Mouse (Mus musculus): ENCODE results near the gene Plcb1.

Gene Plcb1

DNA sequence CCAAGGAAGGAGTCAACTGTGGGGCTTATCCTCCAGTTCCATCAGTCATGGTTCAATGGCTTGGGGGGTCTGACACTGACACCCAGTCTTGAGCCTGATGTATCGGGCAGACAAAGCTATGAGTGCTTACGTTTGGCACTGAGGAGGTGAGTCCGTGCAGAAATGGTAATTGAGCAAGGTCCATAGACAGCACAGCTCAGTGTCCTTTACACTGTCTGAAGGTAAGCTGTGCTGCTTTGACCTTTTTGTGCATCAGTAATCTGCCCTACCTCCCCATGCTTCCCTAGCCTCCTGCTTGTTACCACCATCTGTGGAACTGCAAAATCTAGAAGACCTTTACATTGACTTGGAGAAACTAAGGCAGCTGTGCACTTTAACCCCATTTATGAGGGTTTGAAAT lies 127.7 kb downstream of the Plcb1 start:
- no peak for DNase-seq (ENCODE audit: low spot score)

DNA sequence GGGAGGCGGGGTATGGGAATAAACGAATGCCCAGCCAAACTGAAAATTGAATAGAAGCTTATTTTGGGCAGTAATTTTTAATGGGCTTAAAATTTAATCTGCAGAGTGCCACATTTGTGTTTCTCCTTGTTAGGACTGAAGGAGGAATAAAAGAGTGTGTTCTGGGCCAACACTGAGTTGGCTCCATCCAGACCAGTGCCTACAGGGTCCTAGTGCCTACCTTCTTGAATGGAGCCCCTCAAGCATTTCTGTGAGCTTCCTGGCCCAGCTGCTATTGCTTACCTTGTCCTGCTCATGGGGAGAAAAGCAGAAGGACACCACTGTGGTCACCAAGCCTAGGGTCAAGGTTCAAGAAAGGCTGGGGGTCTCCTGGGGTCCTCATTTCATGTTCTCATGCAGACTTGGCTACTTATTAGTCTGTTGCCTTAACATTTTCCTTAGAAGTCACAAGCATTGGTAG lies 128.3 kb downstream of the Plcb1 start:
- DNase-seq (ENCODE audit: low spot score) = no peak

DNA sequence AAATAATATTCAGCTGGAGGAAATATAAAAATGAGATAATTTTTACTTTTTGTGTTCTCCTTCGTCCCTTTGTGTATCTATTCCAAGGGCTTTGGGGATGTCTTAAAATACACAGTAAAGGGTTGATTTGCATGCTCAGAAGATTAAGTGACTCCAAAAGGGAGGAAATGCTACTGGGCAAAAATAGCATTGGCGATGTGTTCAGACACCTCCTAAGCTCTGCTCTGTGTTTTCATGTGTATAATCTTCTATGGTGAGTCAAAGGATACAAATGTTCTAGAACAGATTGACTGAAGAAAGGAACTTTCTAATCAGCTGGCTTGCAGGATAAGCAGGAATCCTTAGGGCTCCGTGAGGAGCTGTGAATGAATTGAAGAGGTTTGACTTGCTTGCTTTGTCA lies 129.2 kb downstream of the Plcb1 start:
- no peak for DNase-seq (ENCODE audit: low spot score)

DNA sequence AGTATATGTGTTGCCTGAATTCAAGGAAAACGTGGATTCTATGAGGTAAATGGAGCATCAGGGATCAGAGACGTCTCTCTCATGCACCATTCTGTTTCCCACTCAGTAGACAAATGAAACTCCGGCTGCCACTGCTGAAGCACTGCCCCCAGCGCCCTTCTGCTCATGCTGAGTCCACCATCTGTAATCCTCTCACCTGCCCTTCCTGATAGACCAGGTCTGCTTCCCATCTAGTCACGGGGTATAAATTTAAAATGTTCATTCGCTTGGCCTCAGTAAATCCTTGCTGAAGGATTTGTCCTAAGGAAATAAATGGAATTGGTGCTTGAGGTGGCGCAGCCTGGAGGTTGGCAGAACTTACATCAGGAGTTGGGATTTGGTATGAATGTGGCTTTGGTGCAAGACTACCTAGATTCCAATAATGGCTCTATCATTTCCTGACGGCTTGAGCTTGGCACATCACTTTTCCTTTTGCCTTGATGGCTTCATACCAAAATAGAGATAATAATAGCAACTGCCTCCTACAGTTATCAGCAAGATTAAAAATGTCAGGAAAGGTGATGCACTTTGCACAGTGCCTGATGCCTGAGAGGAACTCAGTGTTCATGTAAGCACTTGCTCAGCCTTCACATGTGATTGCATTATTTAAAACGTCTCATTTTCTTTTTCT lies 134.9 kb downstream of the Plcb1 start:
- no peak for DNase-seq (ENCODE audit: low spot score)

DNA sequence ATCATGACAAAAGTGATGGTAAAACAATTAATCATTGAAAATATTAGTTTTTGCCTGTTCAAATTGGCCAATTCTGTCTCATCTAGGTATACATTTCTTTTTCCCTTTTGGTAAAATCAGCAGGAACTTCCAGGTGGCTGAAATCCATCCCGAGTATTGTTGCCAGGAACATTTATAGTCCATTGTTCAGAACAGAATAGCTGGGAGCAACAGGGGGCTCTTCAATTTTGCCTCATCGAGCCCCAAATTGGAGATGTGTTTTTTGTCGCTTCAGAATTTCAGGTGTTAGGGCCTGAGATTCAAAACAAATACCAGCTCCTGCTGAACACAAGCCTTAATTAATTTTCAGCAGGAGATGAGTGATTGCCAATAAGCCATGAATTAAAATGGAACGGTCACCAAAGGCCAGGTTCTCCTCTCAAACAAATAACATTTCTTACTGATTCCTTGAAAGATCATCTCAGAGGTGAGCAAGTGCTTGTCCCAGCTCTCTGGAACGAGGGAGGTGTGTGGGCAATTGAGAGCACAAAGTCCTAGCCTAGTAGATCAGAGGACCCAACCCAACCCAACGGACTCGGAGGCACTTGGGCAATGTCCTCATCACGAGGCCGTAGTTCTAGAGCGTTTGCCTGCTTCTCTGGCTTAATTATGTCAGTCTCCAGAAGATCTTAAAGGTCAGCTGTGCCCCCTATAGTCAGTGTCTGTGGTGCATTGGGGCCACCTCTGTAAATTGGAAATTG lies 136.9 kb downstream of the Plcb1 start:
- no peak for DNase-seq (ENCODE audit: low spot score)

DNA sequence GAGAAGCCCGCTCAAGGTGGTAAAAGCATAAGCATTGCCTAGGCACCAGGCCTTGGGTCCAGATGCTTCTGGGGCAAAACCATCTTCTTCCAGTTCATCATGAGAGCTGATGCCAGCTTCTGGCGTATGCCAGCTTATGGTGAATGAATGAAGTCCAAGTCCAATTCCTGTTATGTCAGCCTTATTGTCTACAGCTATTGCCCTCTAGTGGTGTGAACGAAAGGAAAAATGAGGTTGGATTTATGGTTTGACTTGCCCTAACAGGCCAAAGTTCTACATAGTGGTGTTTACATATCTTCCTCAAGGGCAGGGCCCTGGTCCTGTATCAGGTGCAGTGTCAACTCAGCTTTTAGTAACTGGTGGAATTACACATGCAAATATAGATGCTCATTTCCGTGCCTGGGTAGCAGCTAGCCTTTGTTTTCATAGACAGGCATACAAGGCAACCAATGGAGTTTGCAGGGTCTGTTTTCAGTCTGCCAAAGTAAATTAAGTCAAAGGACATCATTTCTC lies 138.3 kb downstream of the Plcb1 start:
- DNase-seq (ENCODE audit: low spot score) = no peak

DNA sequence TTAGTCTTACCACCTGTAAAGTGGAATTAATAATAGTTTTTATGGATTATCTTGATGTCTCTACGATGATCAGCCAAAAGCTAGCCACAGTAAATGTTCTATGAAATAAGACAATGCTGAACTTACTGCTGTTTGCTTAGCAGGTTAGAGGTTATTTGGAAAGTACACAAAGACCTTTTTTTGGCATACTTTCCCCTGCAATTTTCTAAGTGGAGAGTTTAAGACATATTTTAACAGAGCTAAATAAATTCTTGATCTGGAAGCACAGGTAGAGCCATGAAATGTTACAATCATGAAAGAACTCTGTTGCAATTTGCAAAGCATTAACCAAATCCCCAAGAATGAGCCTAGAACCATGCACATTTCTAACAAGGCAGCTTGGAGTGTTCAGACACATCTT lies 140.4 kb downstream of the Plcb1 start:
- no peak for DNase-seq (ENCODE audit: low spot score)

DNA sequence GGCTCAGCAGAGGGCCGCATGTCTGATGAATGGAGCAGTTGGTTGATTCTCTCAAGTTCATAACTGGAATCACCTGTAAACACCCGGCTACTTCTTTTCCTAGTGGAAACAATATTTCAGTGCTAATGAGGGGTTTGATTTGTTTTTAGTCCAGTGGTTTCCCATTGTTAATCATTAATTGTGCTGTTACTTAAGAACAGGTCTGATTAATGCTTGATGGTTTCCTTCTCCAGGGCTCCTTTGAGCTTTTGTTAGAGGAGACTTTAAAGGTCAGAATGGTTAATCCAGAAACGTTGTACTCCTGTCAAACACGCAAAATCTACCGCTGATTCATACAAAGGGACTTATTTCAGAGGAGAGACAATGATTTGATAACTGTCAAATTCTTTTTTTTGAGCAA lies 141.2 kb downstream of the Plcb1 start:
- DNase-seq (ENCODE audit: low spot score) = no peak

DNA sequence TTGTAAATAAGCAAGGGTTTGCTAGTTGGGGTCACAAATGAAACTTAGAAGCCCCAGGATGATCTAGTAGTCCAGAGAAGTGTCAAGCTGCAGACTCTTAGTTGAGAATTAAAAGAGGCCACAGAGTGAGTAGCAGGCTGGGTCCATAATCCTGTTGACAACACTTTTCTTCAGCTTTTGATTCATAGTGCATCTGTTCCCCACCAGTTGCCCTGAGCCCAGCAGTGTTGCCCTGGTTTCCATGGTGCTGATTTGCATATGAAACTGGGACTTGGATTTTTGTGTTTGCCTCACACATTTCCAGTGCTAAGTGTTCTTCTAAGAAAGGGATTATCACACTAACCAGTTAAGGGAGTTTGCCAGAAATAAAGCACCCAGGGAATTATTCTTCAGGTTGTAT lies 143.6 kb downstream of the Plcb1 start:
- DNase-seq (ENCODE audit: low spot score) = no peak

DNA sequence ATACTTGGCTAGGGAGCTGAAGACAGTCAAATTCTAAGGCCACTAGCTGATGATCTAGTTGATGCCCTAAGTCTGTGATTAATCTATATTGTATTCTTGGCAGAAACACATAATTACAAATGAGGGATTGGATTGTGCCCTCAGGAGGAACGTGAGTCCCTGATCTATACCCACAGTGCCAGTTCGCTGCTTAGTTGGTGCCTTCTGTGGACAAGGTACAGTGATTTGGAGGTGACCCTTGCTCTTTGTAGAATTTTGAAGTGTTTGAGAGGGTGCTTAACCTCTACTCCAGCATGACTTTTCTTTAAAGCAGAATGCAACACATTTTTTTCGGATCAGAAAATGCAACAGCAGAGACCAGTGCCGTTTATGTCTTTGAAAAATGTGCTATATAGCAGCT lies 145.1 kb downstream of the Plcb1 start:
- DNase-seq (ENCODE audit: low spot score) = no peak

DNA sequence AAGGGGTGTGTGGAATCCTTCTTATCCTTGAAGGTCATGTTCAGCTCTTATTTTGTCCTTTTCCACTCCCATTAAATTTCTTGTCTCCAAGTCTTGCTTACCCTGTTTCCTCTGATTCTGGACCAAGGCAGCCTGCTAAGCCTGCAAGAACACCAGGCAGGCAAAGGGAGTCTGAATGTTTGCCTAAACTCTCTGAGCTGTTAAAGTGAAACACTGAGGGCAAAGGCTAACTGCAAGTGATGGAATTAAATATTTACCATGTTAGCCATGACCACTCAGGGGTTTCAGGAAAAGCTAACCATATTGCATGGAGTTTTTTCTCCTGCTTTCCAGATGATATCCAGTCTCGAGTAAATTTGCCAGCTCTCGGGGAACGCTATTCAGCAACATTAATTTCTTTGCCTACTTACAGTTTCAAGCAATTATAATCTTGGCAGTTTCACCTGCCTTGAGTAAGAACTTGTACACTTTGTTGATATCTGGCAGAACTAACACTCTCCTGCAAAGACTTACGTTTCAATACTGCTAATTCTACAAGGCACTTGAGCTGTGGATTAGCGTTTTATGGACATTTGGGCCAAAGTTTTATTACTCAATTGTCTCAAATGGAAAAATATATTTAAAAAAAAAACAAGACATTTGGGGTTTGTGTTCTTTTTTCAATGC lies 146.0 kb downstream of the Plcb1 start:
- DNase-seq (ENCODE audit: low spot score) = no peak

DNA sequence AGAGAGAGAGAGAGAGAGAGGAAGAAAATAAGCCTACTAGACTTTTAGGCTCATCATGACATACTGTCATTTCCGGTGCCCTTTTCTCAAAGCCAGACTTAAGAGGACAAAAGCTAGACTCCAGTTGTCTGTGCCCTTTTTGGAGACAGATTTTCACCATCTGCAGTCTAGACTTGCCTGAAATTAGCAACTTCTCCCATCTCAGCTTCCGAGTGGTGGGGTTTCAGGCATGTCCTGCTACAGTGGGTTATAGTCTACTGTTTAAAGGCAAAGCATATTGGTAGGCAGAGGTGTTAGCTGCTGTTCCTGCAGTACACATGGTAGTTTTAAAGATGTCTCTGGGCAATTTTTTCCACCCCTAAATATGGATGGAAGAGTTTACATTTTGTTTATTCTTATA lies 149.6 kb downstream of the Plcb1 start:
- no peak for DNase-seq (ENCODE audit: low spot score)

DNA sequence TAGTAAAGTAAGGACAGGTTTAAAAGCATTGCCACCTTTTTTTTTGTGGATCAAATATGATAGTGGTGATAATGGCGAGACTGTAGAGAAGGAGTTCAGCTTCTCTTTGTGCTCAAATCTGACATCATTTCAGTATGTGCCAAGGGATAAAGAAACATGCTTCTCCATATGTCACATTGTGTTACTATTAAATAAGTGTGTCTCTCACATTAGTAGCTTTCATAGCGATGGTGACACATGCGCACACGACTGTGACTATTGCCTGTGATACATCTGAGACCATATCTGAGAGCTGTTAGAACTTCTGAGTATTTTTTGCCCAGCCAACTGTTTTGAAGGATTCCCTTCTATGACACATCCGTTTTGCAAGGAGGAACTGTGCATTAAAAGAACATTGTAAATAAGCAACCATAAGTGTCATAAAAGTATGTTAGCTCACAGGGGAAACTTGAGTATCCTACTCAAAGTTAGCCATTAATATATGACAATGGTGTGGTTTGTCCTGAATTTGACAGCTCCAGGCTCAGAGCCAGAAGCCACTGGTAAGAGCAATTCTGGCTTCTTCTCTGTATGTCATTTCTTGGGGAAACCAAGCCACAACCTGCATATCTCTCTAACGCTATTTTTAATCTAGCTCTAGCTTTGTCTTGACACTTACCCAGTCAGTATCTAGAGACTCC lies 150.2 kb downstream of the Plcb1 start:
- DNase-seq (ENCODE audit: low spot score) = no peak

DNA sequence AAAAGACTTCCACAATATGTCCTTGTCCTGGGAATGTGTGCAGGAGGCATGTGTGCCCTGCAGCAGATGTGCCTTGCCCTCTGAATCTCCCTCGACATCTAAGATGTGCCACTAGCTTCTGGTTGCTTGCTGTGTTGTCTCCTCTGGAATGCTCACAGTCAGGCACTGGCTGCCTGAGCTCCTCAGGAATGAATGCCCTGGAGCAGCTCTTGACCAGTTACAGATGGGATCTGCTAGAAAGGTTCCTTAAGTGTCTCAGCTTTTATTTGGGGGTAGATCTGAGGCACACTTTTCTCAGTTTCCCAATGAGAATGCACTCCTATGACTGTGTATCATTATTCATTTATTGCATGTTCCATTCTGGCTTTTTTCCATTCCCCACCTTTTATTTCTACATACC lies 151.8 kb downstream of the Plcb1 start:
- DNase-seq (ENCODE audit: low spot score) = no peak

DNA sequence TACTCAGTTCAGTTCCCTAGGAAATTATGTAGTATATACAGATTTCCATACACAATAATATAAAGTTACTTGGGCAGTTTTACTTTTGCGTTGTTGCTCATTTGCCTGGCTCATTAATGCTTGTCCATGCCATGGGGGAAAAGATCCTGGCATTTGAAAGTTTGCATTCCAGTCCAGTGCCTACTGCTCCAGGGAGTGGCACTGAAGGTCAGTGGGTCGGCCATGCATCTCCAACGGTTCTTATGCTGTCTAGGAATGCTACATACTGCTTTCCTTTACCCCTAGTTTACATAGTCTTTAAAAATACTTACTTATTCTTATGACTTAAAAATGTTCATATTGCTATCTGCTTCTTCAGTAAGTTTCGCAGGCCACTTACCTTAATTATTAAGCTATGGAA lies 156.2 kb downstream of the Plcb1 start:
- DNase-seq (ENCODE audit: low spot score) = no peak

DNA sequence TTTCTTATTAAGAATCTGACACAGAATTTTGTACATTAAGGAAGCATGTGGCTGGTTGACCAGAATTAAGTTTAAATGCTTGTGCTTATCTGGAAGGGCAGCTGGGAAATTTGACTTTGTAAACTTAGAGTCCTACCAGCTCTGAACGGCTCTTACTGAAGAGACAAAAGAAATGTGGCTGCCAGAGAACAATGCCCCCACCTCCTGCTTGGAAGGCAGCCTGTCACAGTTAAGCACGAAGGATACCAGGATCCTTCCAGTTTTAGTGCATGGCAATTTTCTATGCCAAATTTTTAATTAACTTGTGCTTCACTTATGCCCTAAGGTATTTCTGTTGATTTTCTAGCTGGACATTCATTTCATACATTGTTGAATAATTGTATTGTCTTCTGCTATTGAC lies 157.1 kb downstream of the Plcb1 start:
- no peak for DNase-seq (ENCODE audit: low spot score)

DNA sequence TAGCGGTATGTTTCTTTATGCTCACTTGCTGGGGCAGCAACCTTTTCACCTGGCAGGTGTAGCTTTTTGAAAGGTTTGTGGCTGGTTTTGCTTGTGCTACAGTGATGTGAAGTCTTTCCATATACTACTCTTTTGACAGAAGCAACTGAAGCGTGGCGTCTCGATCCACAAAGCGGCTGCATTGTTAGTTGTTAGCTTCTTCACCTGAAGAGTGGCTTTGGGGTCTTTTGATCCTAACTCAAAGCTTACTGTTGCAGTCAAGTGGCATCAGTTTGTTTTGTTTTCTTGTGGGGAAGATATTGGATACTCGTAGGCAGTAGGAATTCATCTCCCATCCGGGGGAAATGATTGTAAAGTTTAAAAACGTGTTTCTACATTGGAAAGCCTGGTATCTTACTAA lies 160.5 kb downstream of the Plcb1 start:
- no peak for DNase-seq (ENCODE audit: low spot score)

DNA sequence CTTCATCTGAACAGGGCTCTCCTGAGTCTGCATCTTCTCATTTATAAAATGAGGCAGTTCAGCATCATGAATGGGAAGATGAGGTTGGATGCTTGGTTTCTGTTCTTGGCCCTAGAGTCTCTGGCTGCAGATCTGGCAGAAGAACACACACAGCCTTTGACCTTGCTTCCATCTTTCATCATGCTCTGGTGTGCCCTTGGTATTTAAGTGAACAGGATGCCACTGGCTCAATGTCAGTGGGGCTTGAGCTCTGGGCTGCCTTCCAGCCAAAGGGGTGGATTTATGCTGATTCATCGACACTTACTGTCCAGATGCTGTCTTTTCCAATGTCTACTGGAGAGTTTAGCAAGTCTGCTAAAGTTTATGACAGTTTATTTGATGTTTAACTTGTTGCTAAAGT lies 161.0 kb downstream of the Plcb1 start:
- no peak for DNase-seq (ENCODE audit: low spot score)

DNA sequence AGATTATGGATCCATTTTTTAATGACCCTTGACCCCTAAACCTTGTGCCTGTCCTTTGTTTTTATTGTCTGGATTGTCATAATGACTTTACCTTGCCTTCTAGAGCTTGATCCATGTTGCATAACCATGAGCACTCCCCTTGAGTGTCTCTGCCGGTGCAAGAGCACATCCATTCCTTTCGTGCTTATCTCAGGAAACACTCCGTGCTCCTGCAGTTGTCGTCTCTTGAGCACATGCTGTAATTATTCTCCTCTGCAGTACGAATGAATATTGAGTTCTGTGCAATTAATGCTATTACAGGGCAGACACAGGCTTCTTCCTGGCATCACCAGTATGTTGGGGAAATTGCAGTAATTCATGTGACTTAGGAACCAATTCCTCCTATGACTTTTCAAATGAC lies 166.2 kb downstream of the Plcb1 start:
- DNase-seq (ENCODE audit: low spot score) = no peak

DNA sequence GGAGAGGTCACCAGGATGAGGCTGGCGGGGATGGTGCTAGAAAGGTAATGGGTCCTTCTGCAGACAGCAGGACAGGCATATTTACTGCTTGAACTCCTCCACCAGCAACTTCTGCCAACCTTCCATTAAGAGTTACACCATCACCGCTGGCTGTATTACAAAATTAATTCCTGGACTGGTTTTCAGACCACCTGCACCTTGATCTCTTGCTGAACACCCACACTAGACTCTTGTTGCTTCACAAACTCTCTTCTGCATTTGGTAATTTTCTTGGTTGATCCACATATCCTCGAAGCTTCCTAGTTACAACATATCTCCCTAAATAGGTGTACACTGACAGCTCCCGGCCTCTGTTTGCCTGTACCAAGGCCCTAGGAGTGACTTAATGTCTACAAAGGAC lies 170.6 kb downstream of the Plcb1 start:
- DNase-seq (ENCODE audit: low spot score) = no peak

DNA sequence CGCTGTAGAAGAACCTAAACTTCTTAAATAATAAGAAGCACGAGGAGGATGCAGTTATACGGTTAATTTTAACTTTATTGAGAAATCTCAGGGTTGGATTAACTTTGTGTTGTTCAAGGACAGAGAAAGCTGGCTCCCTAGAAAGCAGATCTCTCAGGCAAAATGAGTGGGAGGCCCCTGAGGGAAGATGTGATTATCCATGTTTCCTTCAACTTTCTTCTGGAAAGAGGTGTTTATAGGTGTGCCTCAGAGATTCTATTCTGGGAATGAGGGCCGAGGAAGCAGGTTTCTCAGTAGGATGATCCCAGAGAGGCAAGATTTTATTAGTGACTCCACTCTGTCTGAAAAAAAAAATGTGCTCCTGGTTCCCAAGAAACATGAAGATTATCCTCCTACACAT lies 180.3 kb downstream of the Plcb1 start:
- DNase-seq (ENCODE audit: low spot score) = no peak

DNA sequence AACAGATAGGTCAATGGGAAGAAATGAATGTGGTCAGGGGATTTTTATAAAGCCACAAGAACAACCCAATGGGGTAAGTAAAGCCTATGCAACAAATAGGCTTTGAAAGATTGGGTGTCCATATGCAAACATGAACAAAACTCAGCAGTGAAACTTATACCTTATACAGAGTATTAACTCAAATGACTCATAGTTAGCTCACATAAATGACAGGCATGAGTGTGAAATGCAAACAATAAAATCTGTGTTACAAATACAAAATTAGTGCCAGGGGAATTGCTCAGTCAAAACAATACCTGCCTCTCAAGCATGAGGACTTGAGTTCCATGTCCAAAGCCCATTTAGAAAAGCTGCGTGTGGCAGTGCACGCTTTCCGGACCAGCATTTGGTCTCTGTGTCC lies 182.5 kb downstream of the Plcb1 start:
- no peak for DNase-seq (ENCODE audit: low spot score)

DNA sequence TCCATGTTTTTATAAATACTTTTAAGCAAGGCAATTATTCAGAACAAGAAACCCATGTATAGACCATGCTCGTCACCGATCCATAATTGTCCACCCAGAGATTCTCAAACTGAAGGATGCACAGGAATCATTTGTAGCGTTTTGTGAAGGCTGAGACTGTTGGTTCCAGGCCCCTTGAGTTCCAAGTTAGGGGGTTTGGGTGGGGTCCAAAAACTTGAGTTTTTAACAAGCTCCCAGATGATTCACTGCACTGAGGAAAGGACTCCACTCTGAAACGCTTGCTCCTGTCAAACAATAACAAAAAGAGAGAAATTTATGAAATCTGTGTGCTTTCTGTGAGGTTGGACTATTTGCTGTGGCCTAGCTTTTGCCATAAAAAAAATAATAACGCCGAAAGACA lies 186.5 kb downstream of the Plcb1 start:
- DNase-seq (ENCODE audit: low spot score) = no peak
